Comparison of ENCODE assay signal across 8 mouse cellular contexts in the genomic region with DNA sequence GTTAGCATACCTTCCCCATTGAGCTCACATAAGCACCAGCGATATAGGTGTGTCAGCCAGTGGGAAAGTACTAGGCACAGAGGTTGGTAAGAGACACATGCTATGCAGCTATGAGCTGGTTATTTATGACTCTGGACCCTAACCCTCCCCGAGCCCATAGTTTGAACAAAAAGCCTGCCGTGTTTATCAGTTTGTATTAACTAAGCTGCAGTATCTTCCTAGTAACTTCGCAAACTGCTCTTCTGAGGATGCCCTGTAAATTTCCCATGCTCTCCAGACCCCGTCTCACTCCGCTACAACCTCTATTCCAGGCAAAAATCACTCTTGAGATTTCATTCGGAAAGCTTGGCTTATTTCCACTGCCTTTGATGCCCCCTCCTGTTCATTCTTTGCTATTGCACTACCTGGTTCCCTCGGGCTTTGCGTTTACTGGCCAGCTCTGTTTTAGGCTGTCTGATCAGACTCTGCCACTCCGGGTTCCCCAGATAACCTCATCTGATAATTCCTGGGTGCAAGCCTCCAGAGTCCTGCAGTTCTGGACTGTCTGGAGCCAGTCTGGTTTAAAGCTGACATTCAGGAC. TPM values are rescaled to one million over a fixed set of nuclear protein-coding genes. Genes with fewer than 3 reads are reported as not detected.
A peak's percentile ranks its signal among the peaks of the same experiment; 100 is the strongest.
DNase-seq lines count a peak whose midpoint lies in the region; ATAC-seq and TF ChIP-seq lines count a peak whose summit lies in the region.

No protein-coding gene starts in this region.

- DNase-seq in hindbrain, embryonic 10.5 days (ENCODE audit: low spot score) = peak; percentile 47
- DNase-seq in CD4-positive, CD25-positive, alpha-beta regulatory T cell, adult 2 months (ENCODE audit: low read depth, low spot score) = peak; percentile 69
- DNase-seq in embryonic facial prominence, embryonic 14.5 days (ENCODE audit: low spot score) = peak; percentile 42
- peak; percentile 26 for DNase-seq in hindlimb bud, embryonic 11.5 days (ENCODE audit: extremely low spot score, low read depth, low spot score)
- peak; percentile 59 for DNase-seq in liver, postnatal 0 days
- peak; percentile 20 for DNase-seq in right cerebral cortex, postnatal 14 days

- peak; percentile 37 for TF ChIP-seq CTCF in bone marrow, adult 2 months (IDR thresholded peaks at IDR 0.05; ENCODE audit: control insufficient read depth, insufficient read depth, low read length)
- peak; percentile 82 for TF ChIP-seq CTCF in liver, postnatal 0 days (IDR thresholded peaks at IDR 0.05; ENCODE audit: low read depth)

- H3K9me3 ChIP-seq in hindbrain, embryonic 10.5 days = no peaks in the 10 kb centered on the region
- no peaks in the 10 kb centered on the region for H3K9me3 ChIP-seq in hindbrain, embryonic 12.5 days (replicated peaks)
- no peaks in the 10 kb centered on the region for H3K9me3 ChIP-seq in embryonic facial prominence, embryonic 14.5 days (ENCODE audit: control insufficient read depth, low read length)
- no peaks in the 10 kb centered on the region for H3K9me3 ChIP-seq in liver, postnatal 0 days (ENCODE audit: low read length)

- WGBS in hindbrain, embryonic 10.5 days = 36% methylated on average over 10 of the region's 10 CpGs
- WGBS in hindbrain, embryonic 12.5 days = 38% methylated on average over 10 of the region's 10 CpGs
- WGBS in bone marrow, adult 2 months = 28% methylated on average over 10 of the region's 10 CpGs
- 29% methylated on average over 10 of the region's 10 CpGs for WGBS in embryonic facial prominence, embryonic 14.5 days
- 30% methylated on average over 10 of the region's 10 CpGs for WGBS in liver, postnatal 0 days (ENCODE audit: insufficient replicate concordance)

- TF ChIP-seq POLR2A in bone marrow, adult 2 months (IDR thresholded peaks at IDR 0.05; ENCODE audit: borderline replicate concordance, control insufficient read depth, low read depth, low read length) = no peak

- no peak overlapping the region for H3K27ac ChIP-seq in hindbrain, embryonic 10.5 days
- H3K27ac ChIP-seq in hindbrain, embryonic 12.5 days = no peak overlapping the region
- no peak overlapping the region for H3K27ac ChIP-seq in bone marrow, adult 2 months (ENCODE audit: control insufficient read depth, insufficient read depth, low read depth, low read length, poor library complexity)
- H3K27ac ChIP-seq in embryonic facial prominence, embryonic 14.5 days (replicated peaks; ENCODE audit: low read depth, low read length) = no peak overlapping the region
- H3K27ac ChIP-seq in liver, postnatal 0 days (ENCODE audit: low read depth) = no peak overlapping the region

- TF ChIP-seq EP300 in liver, postnatal 0 days (IDR thresholded peaks at IDR 0.05; ENCODE audit: low read depth) = no peak

- H3K27me3 ChIP-seq in hindbrain, embryonic 10.5 days (ENCODE audit: insufficient read depth, poor library complexity, severe bottlenecking) = 0 out of 2 replicates have a peak, but pooled peaks cover 6% of the 10 kb centered on the region
- H3K27me3 ChIP-seq in hindbrain, embryonic 12.5 days = no peaks in the 10 kb centered on the region
- no peaks in the 10 kb centered on the region for H3K27me3 ChIP-seq in embryonic facial prominence, embryonic 14.5 days (replicated peaks; ENCODE audit: control insufficient read depth, insufficient read depth, low read length)
- no peaks in the 10 kb centered on the region for H3K27me3 ChIP-seq in liver, postnatal 0 days (ENCODE audit: insufficient read depth, low read length)

- no peak overlapping the region for H3K4me3 ChIP-seq in hindbrain, embryonic 10.5 days
- H3K4me3 ChIP-seq in hindbrain, embryonic 12.5 days = no peak overlapping the region
- H3K4me3 ChIP-seq in bone marrow, adult 2 months (replicated peaks; ENCODE audit: control insufficient read depth, low read depth, low read length) = no peak overlapping the region
- H3K4me3 ChIP-seq in embryonic facial prominence, embryonic 14.5 days (ENCODE audit: low read depth, low read length) = no peak overlapping the region
- no peak overlapping the region for H3K4me3 ChIP-seq in liver, postnatal 0 days (ENCODE audit: low read depth, low read length)

- no peak overlapping the region for H3K4me2 ChIP-seq in hindbrain, embryonic 12.5 days (replicated peaks)
- no peak overlapping the region for H3K4me2 ChIP-seq in embryonic facial prominence, embryonic 14.5 days (ENCODE audit: low read depth, low read length)
- no peak overlapping the region for H3K4me2 ChIP-seq in liver, postnatal 0 days (ENCODE audit: low read depth, low read length)

- no peak overlapping the region for H3K9ac ChIP-seq in hindbrain, embryonic 12.5 days
- H3K9ac ChIP-seq in embryonic facial prominence, embryonic 14.5 days (ENCODE audit: low read depth, low read length) = no peak overlapping the region
- H3K9ac ChIP-seq in liver, postnatal 0 days (replicated peaks) = no peak overlapping the region

- peaks cover 9% of the 10 kb centered on the region for H3K4me1 ChIP-seq in hindbrain, embryonic 10.5 days (replicated peaks)
- H3K4me1 ChIP-seq in hindbrain, embryonic 12.5 days = peaks cover 7% of the 10 kb centered on the region; the same call in 1 of the 2 replicates
- H3K4me1 ChIP-seq in bone marrow, adult 2 months (ENCODE audit: control insufficient read depth, insufficient read depth, low read length) = peaks cover 5% of the 10 kb centered on the region; the same call in 1 of the 2 replicates
- H3K4me1 ChIP-seq in embryonic facial prominence, embryonic 14.5 days (ENCODE audit: control insufficient read depth, insufficient read depth, low read length) = no peaks in the 10 kb centered on the region
- no peaks in the 10 kb centered on the region for H3K4me1 ChIP-seq in liver, postnatal 0 days (ENCODE audit: insufficient read depth)

- no peaks in the 10 kb centered on the region for H3K36me3 ChIP-seq in hindbrain, embryonic 10.5 days
- H3K36me3 ChIP-seq in hindbrain, embryonic 12.5 days = no peaks in the 10 kb centered on the region
- H3K36me3 ChIP-seq in embryonic facial prominence, embryonic 14.5 days (ENCODE audit: control insufficient read depth, insufficient read depth, low read length) = no peaks in the 10 kb centered on the region
- H3K36me3 ChIP-seq in liver, postnatal 0 days (replicated peaks; ENCODE audit: insufficient read depth, low read length) = no peaks in the 10 kb centered on the region

- no peak for ATAC-seq in hindbrain, embryonic 12.5 days (ENCODE audit: low FRiP score)
- no peak for ATAC-seq in embryonic facial prominence, embryonic 14.5 days (ENCODE audit: low read depth)
- ATAC-seq in liver, postnatal 0 days = no peak

RNA-seq across cellular contexts. Expression of a gene that starts 18.4 kb away (rescaled TPM):
- polyA plus RNA-seq in hindbrain, embryonic 10.5 days (2016; fragmentation: Nextera tagmentation; extraction: Ambion mirVana) = 74.5 and 80.5 TPM in 2 replicates
- 83.9 and 84.7 TPM in 2 replicates for polyA plus RNA-seq in hindbrain, embryonic 12.5 days (2016; fragmentation: Nextera tagmentation; extraction: Ambion mirVana)
- polyA plus RNA-seq in bone marrow, adult 2 months (2011; ENCODE audit: insufficient read depth, insufficient read length, low replicate concordance, missing spikeins) = 12.6 and 18.3 TPM in 2 replicates
- polyA plus RNA-seq in embryonic facial prominence, embryonic 14.5 days (2014; fragmentation: Nextera tagmentation; extraction: Ambion mirVana) = 97.9 and 100.0 TPM in 2 replicates
- 24.4 and 24.7 TPM in 2 replicates for polyA plus RNA-seq in liver, postnatal 0 days (2015; fragmentation: Nextera tagmentation; extraction: Ambion mirVana)

RNA-seq across cellular contexts. Expression of a gene that starts 34.4 kb away (rescaled TPM):
- polyA plus RNA-seq in hindbrain, embryonic 10.5 days (2016; fragmentation: Nextera tagmentation; extraction: Ambion mirVana) = 1.4 and 2.7 TPM in 2 replicates
- 2.9 and 3.5 TPM in 2 replicates for polyA plus RNA-seq in hindbrain, embryonic 12.5 days (2016; fragmentation: Nextera tagmentation; extraction: Ambion mirVana)
- polyA plus RNA-seq in bone marrow, adult 2 months (2011; ENCODE audit: insufficient read depth, insufficient read length, low replicate concordance, missing spikeins) = 20.0 and 54.3 TPM in 2 replicates
- 11.6 and 12.1 TPM in 2 replicates for polyA plus RNA-seq in embryonic facial prominence, embryonic 14.5 days (2014; fragmentation: Nextera tagmentation; extraction: Ambion mirVana)
- polyA plus RNA-seq in liver, postnatal 0 days (2015; fragmentation: Nextera tagmentation; extraction: Ambion mirVana) = 13.3 and 14.0 TPM in 2 replicates
